In genomic region chr2:17880800-17881717, GRCm38 (mm10) we compare ENCODE assay signal across 9 mouse cellular contexts.
DNase-seq lines count a peak whose midpoint lies in the region; ATAC-seq and TF ChIP-seq lines count a peak whose summit lies in the region.
"Had no signal": no experiment of that assay in that cellular context is flagged by ENCODE, and none has a peak within 500 bp of the region (broad histone marks: within the 10 kb centered on the region; RNA-seq: fewer than 3 reads in every experiment).

No protein-coding gene starts in this region.

- H3K4me3 ChIP-seq in kidney, embryonic 14.5 days (ENCODE audit: low read length) = no peak overlapping the region
- H3K4me3 ChIP-seq in embryonic facial prominence, embryonic 13.5 days = no peak overlapping the region
- H3K4me3 ChIP-seq in forebrain, postnatal 0 days (ENCODE audit: low read depth, low read length) = no peak overlapping the region
- H3K4me3 ChIP-seq: liver, embryonic 15.5 days had no signal

- 39% methylated on average over 11 of the region's 11 CpGs for WGBS in kidney, embryonic 14.5 days
- 58% methylated on average over 11 of the region's 11 CpGs for WGBS in embryonic facial prominence, embryonic 13.5 days
- WGBS in forebrain, postnatal 0 days = 16% methylated on average over 11 of the region's 11 CpGs

- no peak for TF ChIP-seq CTCF in forebrain, postnatal 0 days (IDR thresholded peaks at IDR 0.05; ENCODE audit: low read depth)

- no peaks in the 10 kb centered on the region for H3K36me3 ChIP-seq in kidney, embryonic 14.5 days (ENCODE audit: control insufficient read depth, insufficient read depth, low read length)
- H3K36me3 ChIP-seq in embryonic facial prominence, embryonic 13.5 days = no peaks in the 10 kb centered on the region
- no peaks in the 10 kb centered on the region for H3K36me3 ChIP-seq in forebrain, postnatal 0 days (ENCODE audit: insufficient read depth)
- H3K36me3 ChIP-seq: G1E; liver, embryonic 15.5 days had no signal

- H3K4me2 ChIP-seq in kidney, embryonic 14.5 days (replicated peaks; ENCODE audit: low read depth, low read length) = no peak overlapping the region
- H3K4me2 ChIP-seq in embryonic facial prominence, embryonic 13.5 days = no peak overlapping the region
- H3K4me2 ChIP-seq in forebrain, postnatal 0 days (ENCODE audit: low read depth) = no peak overlapping the region
- H3K4me2 ChIP-seq: liver, embryonic 15.5 days had no signal

- no peaks in the 10 kb centered on the region for H3K27me3 ChIP-seq in kidney, embryonic 14.5 days (ENCODE audit: control insufficient read depth, insufficient read depth, low read length)
- H3K27me3 ChIP-seq in embryonic facial prominence, embryonic 13.5 days = no peaks in the 10 kb centered on the region
- no peaks in the 10 kb centered on the region for H3K27me3 ChIP-seq in forebrain, postnatal 0 days (ENCODE audit: insufficient read depth, low read length)
- H3K27me3 ChIP-seq: liver, embryonic 15.5 days had no signal

- H3K27ac ChIP-seq in kidney, embryonic 14.5 days (ENCODE audit: low read depth, low read length) = peak overlapping the region; percentile 3; the same call in 1 of the 2 replicates
- H3K27ac ChIP-seq in embryonic facial prominence, embryonic 13.5 days = 0 out of 2 replicates have a peak overlapping the region, but pooled peaks have one; percentile 48
- H3K27ac ChIP-seq in forebrain, postnatal 0 days (ENCODE audit: low read depth, low read length) = no peak overlapping the region
- H3K27ac ChIP-seq: liver, embryonic 15.5 days had no signal

- ATAC-seq in kidney, embryonic 14.5 days (ENCODE audit: low FRiP score, low TSS enrichment) = peak; percentile 77; the same call in 1 of the 2 replicates
- no peak for ATAC-seq in embryonic facial prominence, embryonic 13.5 days (ENCODE audit: insufficient number of reproducible peaks, insufficient read depth, low FRiP score, low TSS enrichment, low read depth)
- ATAC-seq in forebrain, postnatal 0 days = peak; percentile 62; the same call in 1 of the 2 replicates

- DNase-seq in kidney, postnatal 14 days = no peak
- DNase-seq in forebrain, postnatal 0 days = peak; percentile 34
- peak; percentile 14 to 39 for DNase-seq in lung, postnatal 4 days
- no peak for DNase-seq in adrenal gland, adult (ENCODE audit: inconsistent age in 2 of 2, low spot score in 1 of 2)
- no peak for DNase-seq in frontal cortex, postnatal 36 days (ENCODE audit: low spot score in 2 of 2)

- H3K9me3 ChIP-seq in kidney, embryonic 14.5 days (ENCODE audit: control insufficient read depth, low read length) = no peaks in the 10 kb centered on the region
- no peaks in the 10 kb centered on the region for H3K9me3 ChIP-seq in embryonic facial prominence, embryonic 13.5 days
- no peaks in the 10 kb centered on the region for H3K9me3 ChIP-seq in forebrain, postnatal 0 days (ENCODE audit: low read length)
- H3K9me3 ChIP-seq: G1E; liver, embryonic 15.5 days had no signal

- H3K4me1 ChIP-seq in kidney, embryonic 14.5 days (ENCODE audit: control insufficient read depth, insufficient read depth, low read length) = no peaks in the 10 kb centered on the region
- H3K4me1 ChIP-seq in embryonic facial prominence, embryonic 13.5 days = peaks cover 7% of the 10 kb centered on the region; the same call in 1 of the 2 replicates
- no peaks in the 10 kb centered on the region for H3K4me1 ChIP-seq in forebrain, postnatal 0 days (ENCODE audit: insufficient read depth)
- H3K4me1 ChIP-seq: liver, embryonic 15.5 days had no signal

- H3K9ac ChIP-seq in kidney, embryonic 14.5 days (ENCODE audit: low read depth, low read length) = no peak overlapping the region
- no peak overlapping the region for H3K9ac ChIP-seq in embryonic facial prominence, embryonic 13.5 days
- H3K9ac ChIP-seq in forebrain, postnatal 0 days = no peak overlapping the region
- H3K9ac ChIP-seq: liver, embryonic 15.5 days had no signal

Comparison
In these comparisons a context has a peak if more than half of its experiments do, and no peak if none do; other contexts are left out.
1. DNase-seq: peak in forebrain, postnatal 0 days (single experiment) and lung, postnatal 4 days (2 of 2); none in kidney, postnatal 14 days (single experiment), adrenal gland, adult (0 of 2) and frontal cortex, postnatal 36 days (0 of 2).